Mouse (Mus musculus) cerebellum, adult 9-10 months (tissue): ENCODE data around the gene Tmem242.
A peak's percentile ranks its signal among the peaks of the same experiment; 100 is the strongest.

Experiments used
- DNase-seq: peaks from one replicate; pipeline ENCODE4 v3.0.0; 2022

Gene Tmem242

GRCm38 (mm10) chr17:5414041-5414440, 26.0 kb downstream of the Tmem242 start:
- no peak for DNase-seq

- DNase-seq = no peak
Observed at GRCm38 (mm10) chr17:5413350-5413749, 26.7 kb downstream of the Tmem242 start.

- DNase-seq = no peak
Observed at GRCm38 (mm10) chr17:5412740-5413139, 27.3 kb downstream of the Tmem242 start.

- DNase-seq = no peak
Observed at GRCm38 (mm10) chr17:5412301-5412700, 27.8 kb downstream of the Tmem242 start.

DNA sequence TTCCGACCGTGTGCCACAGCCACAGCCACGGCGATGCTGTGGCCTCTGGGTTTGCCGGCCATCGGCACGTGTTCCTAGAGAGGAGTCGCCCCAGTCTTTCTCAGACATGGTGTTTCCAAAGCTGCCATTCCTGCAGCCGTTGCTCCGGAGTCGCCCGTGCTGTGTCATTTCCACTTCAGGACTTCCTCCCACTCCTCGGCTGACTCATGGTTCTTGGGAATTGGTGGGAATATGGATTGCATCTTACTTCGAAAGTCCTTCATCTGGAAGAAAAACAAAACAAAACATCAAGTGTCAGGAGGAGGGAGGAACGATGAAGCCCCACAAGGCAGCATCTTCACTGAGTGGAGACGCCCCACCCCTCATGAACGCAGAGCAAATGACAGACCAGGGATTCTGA, 28.9 kb downstream of the Tmem242 start:
- no peak for DNase-seq

GRCm38 (mm10) chr17:5410336-5410735, 29.7 kb downstream of the Tmem242 start:
- DNase-seq = no peak

DNA sequence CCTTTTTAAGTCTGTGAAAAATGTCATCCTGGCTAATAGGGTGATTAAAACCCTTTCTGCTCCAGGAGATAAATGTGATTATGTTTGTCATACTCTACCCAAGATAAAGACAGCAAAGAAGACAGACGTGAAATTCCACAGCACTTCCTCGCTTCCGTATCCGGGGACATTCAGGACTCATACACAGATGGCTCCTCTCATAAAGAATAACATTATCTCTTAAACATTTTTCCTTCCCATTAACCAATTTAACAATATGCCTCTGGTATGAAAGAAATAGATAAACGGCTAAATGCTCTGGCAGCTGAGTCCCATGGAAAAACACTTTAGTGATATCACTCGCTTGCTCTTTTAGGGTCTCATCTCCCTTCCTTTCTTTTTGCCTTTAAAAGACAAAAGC, 33.0 kb downstream of the Tmem242 start:
- no peak for DNase-seq

DNA sequence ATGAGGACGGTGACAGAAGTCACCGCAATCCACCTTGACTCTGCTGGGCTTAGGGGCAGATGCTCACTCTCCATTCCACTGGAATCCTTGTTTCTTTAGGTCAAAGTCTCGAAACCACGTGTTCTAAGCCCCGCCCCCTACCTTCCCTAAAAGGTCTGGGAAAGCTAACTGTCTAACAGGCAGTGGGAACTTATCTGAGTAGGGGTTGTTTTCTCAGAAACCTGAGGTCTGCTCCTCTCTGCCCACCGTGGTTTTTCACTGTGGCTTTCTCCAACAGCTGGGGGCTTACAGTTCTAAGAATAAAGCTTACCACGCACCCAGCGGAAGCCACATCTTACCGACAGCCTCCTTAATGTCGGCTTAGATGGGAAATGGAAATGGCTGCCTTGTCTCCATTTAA, 33.5 kb downstream of the Tmem242 start:
- no peak for DNase-seq

GRCm38 (mm10) chr17:5403885-5404284, 36.2 kb downstream of the Tmem242 start:
- no peak for DNase-seq

GRCm38 (mm10) chr17:5402624-5403023, 37.4 kb downstream of the Tmem242 start:
- DNase-seq = peak; percentile 92

- DNase-seq = peak; percentile 72
Observed at GRCm38 (mm10) chr17:5402069-5402468, 38.0 kb downstream of the Tmem242 start.

DNA sequence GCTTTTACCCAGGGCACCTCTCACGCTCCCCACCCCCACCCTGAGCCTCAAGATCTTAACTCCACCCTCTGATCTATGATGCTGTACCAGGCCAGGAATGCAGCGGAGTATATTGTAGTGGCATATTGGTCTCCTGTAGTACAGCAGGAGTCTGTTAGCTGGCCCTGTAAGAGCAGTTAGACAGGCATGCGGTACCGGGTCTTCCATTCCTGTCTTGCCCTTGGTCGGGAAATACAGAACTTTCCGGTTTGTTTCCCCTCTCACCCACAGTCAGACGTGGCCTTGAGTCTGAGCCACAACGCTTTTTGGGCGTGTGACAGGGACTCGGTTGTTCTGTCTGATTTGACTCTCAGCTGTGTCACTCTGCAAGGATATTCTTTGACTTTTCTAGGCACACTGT, 38.8 kb downstream of the Tmem242 start:
- no peak for DNase-seq

DNA sequence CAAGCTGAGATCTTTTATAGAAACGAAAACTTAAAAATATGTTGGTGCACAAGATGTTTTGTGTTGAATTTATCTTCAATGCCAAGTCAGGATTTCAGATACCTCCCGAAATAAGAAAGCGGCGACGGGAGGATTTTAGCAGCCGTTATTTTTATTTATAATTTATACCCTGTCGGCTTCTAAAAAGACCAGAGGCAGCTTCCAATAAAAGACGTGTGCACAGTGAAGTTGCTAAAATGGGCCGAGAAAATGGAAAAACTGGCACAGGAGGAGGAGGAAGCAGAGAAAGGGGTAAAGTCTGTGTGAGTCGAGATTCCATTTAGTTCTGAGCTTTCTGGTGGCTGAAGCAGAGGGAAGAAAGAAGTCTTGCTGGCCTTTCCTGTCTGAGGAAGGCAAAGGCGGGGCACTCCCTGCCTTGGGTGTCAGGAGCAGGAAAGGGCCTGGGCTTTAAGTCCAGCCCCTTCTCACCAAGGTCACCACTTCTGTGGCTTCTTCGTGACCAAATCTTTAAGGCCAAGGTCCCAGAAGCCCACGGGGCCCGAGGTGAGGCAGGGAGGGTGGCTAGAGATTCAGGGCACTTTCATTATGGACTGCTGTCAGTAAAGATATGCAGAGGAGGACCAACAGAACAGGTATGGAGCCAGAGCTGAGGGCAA, 39.5 kb downstream of the Tmem242 start:
- DNase-seq = no peak

DNA sequence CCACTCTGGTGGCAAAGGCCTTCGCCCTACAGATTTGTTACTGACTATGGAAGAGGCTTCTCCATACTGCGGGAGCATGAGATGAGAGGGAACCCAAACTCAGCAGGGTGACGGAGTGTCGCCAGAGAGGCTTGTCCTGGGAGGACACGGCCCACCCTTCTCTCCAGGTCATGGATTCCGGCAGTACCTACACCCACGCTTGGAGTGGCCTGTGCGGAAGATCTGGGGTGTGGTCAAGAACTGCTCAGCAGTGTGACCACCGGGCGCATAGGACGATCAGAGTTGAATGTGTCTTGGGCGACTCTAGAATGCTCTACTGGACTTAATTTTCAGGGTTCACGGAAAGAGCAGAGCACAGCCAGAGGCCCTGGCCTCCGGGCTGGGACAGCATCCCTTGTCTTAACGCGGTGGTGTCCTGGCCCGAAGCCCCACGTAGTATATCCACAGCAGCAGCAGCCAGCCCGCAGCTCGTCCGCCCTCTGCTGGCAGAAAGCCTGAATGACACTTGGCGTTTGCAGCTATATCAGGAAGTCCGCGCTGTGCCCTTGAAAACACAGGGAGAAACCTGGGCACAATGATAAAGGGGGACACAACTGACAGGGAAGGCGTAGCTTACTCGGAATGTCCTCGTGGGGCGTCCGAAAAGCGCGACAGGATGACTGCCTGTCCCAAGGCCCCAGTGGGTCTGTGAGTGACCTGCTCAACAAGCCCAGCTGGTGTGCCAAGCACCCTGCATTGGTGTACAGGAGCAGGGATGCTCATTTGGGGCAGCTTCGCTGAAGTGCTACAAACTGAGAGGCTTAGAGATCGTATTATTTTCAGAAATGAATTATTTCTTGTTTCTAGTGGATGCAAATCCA, 42.7 kb downstream of the Tmem242 start:
- peak; percentile 91 for DNase-seq

- DNase-seq = no peak
Observed at GRCm38 (mm10) chr17:5396213-5396612, 43.8 kb downstream of the Tmem242 start.

DNA sequence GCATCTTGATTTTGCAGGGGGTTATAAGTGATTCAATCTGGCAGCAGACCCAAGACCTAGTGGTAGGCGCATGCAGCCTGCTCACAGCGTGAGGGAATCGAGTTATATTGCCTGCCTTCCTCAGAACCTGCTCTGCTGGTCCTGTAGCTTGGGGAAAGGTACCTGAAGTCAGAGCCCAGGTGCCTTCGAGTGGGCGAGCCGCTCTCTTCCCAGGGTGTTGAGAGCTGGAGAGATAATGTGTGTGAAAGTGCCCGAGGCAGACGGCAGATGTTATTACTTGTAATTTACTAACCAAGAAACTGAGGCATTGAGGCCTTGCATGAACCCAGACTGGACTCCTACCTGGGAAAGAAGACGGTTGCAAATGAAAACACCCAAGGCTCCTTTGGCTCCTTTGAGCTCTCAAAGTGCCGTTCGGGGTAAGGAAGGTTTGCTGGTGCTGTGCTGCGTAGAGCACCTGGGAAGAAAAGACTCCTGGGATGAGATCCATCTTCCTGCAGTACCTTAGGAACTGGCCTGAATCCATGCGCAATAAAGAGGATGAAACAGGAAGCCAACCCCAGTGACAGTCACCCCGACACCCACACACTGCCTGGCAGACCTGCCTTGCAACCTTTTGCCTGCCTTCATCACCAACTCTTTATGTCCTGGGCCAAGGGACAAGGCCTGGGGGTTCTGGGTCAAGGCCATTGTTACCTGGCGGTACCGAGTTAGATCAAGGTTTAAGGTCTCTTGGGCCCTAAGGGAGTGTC, 44.4 kb downstream of the Tmem242 start:
- no peak for DNase-seq

- no peak for DNase-seq
Observed at GRCm38 (mm10) chr17:5390682-5391081, 49.4 kb downstream of the Tmem242 start.

DNA sequence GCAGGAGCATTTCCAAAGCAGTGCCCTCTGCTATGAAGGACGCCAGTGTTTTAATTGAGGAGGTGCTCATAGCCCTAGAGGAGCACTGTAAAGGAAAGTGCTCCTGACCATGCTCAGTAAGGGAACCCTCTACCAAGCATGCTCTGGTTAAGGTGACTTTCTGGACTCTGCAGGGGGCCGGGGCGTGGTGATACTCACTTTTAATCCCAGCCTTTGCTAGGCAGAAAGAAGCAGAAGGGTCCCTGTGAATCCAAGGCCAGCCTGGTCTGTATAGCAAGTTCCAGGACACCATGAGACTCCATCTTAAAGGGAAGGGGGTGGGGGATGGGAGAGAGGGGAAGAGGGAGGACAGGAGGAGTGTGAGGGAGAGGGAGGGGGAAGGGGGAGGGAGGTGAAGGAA, 51.7 kb downstream of the Tmem242 start:
- DNase-seq = no peak

- DNase-seq = peak; percentile 84
Observed at GRCm38 (mm10) chr17:5386885-5387545, 53.0 kb downstream of the Tmem242 start.

- no peak for DNase-seq
Observed at GRCm38 (mm10) chr17:5385694-5386093, 54.4 kb downstream of the Tmem242 start.

- DNase-seq = no peak
Observed at GRCm38 (mm10) chr17:5377930-5378310, 62.1 kb downstream of the Tmem242 start.

DNA sequence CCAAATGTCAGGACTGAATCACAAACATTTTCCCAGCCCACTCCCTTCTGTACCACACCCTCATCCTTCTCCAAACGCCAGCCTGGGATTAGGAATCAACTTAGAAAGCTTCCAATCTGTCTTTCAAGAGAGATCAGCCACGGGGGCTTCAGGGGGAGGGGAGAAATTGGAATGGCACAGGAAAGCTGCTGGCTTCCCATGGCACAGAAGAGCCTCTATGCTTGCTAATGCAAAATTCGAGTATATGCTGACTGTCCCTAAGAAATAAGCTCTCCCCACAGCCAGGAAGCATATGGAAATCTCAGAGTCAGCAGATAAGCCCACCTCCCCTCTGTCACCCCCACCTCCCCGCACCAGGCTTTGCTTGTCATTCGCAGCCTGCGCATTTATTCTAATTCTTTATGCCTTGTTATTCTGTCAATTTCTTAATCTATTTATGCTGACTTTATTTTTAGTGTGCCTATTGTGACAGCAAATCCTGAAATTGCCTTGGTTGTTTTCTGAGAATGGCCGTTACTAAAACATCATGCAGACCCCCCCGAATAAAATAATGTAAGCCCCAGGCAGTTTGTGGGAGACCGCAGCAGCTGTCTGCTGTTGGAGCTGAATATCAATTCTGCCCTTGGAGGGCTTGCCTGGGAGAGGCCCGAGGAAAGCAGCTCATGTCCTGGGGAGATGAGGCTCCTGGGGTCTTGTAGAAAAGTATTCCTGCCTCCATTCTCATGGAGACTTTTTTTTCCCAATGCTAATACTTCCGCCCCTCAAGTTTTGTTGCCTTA, 62.7 kb downstream of the Tmem242 start:
- DNase-seq = no peak
